Mouse (Mus musculus) forebrain, embryonic 16.5 days (tissue): ENCODE measurements around the gene Kcnj16. TPM values are rescaled to one million over a fixed set of nuclear protein-coding genes. Genes with fewer than 3 reads are reported as not detected.

Source experiments
- ATAC-seq: fragments of 200-750 bp; cut with Nextera tagmentation; 2 replicates; pipeline ENCODE4 v1.8.0; 2017; ENCODE audit warnings: mild to moderate bottlenecking, moderate library complexity
- H3K27ac ChIP-seq: fragments of 300-500 bp; sonication (generic); 2 replicates; pipeline ENCODE4 v1.5.1; 2014; ENCODE audit warnings: low read length, control low read depth
- H3K27me3 ChIP-seq: fragments of 300-500 bp; sonication (generic); replicated peaks from 2 replicates; pipeline ENCODE4 v1.6.1; 2014; ENCODE audit warnings: low read length; ENCODE audit not compliant: control insufficient read depth, insufficient read depth
- H3K36me3 ChIP-seq: fragments of 300-500 bp; sonication (generic); 2 replicates; pipeline ENCODE4 v1.6.1; 2014; ENCODE audit not compliant: control insufficient read depth, insufficient read depth
- H3K4me1 ChIP-seq: fragments of 300-500 bp; sonication (generic); replicated peaks from 2 replicates; pipeline ENCODE4 v1.6.1; 2014; ENCODE audit warnings: low read length; ENCODE audit not compliant: control insufficient read depth, insufficient read depth
- H3K4me2 ChIP-seq: fragments of 300-500 bp; sonication (generic); 2 replicates; pipeline ENCODE4 v1.6.1; 2014; ENCODE audit warnings: mild to moderate bottlenecking, low read length, control low read depth
- H3K4me3 ChIP-seq: fragments of 300-500 bp; sonication (generic); replicated peaks from 2 replicates; pipeline ENCODE4 v1.5.1; 2014; ENCODE audit warnings: mild to moderate bottlenecking, low read length, control low read depth
- H3K9ac ChIP-seq: fragments of 300-500 bp; sonication (generic); replicated peaks from 2 replicates; pipeline ENCODE4 v1.6.1; 2014; ENCODE audit warnings: low read depth, low read length, control low read depth
- H3K9me3 ChIP-seq: fragments of 300-500 bp; sonication (generic); 2 replicates; pipeline ENCODE4 v1.6.1; 2016; ENCODE audit warnings: low read length; ENCODE audit not compliant: control insufficient read depth
- WGBS: fragments of 180-500 bp; shearing (Covaris S2); extraction: QIAGEN DNeasy Blood & Tissue Kit; methylation state at CpG from one replicate; pipeline ENCODE4 v1.1.7; 2014; 5-methylcytosine and 5-hydroxymethylcytosine counted together
- polyA plus RNA-seq: library from polyadenylated mRNA; unstranded; fragments of >200 nt; fragmentation: Nextera tagmentation; extraction: Ambion mirVana; gene quantifications from 2 replicates; pipeline ENCODE4 v1.2.1, GENCODE M21; 2015

Kcnj16 gene
- polyA plus RNA-seq, 1 experiment from 2014 or later, result 0.61 TPM

- Histone ChIP-seq H3K27me3 (no peaks in the 10 kb centered on the region), H3K27ac (no peak overlapping the region), H3K4me2 (no peak overlapping the region), H3K9ac (no peak overlapping the region), H3K4me1 (no peaks in the 10 kb centered on the region), H3K9me3 (no peaks in the 10 kb centered on the region), H3K36me3 (no peaks in the 10 kb centered on the region), H3K4me3 (no peak overlapping the region)
- 69% methylated on average over 1 of the region's 1 CpGs for WGBS
- no peak for ATAC-seq
These were observed 17.7 kb downstream of the Kcnj16 start for GRCm38 (mm10) chr11:110985508-110985907.

GRCm38 (mm10) chr11:110985949-110986348, 18.1 kb downstream of the Kcnj16 start:
- 28% methylated on average over 3 of the region's 3 CpGs for WGBS
- Histone ChIP-seq H3K9ac (no peak overlapping the region), H3K27me3 (no peaks in the 10 kb centered on the region), H3K4me2 (no peak overlapping the region), H3K36me3 (no peaks in the 10 kb centered on the region), H3K9me3 (no peaks in the 10 kb centered on the region), H3K27ac (no peak overlapping the region), H3K4me1 (no peaks in the 10 kb centered on the region), H3K4me3 (no peak overlapping the region)
- no peak for ATAC-seq

- Histone ChIP-seq H3K36me3 (no peaks in the 10 kb centered on the region), H3K9ac (no peak overlapping the region), H3K27me3 (no peaks in the 10 kb centered on the region), H3K27ac (no peak overlapping the region), H3K9me3 (no peaks in the 10 kb centered on the region), H3K4me2 (no peak overlapping the region), H3K4me3 (no peak overlapping the region), H3K4me1 (no peaks in the 10 kb centered on the region)
- no peak for ATAC-seq
- 76% methylated on average over 4 of the region's 4 CpGs for WGBS
These were observed 25.8 kb downstream of the Kcnj16 start for GRCm38 (mm10) chr11:110993616-110994015.

- Histone ChIP-seq H3K27ac (no peak overlapping the region), H3K27me3 (no peaks in the 10 kb centered on the region), H3K4me1 (no peaks in the 10 kb centered on the region), H3K9ac (no peak overlapping the region), H3K4me3 (no peak overlapping the region), H3K4me2 (no peak overlapping the region), H3K9me3 (no peaks in the 10 kb centered on the region), H3K36me3 (no peaks in the 10 kb centered on the region)
- 29% methylated on average over 9 of the region's 9 CpGs for WGBS
- no peak for ATAC-seq
These were observed 29.4 kb downstream of the Kcnj16 start for GRCm38 (mm10) chr11:110997211-110997610.

- H3K4me3 ChIP-seq, result no peak overlapping the region
- no peak overlapping the region for H3K4me2 ChIP-seq
- no peak overlapping the region for H3K27ac ChIP-seq
- H3K9me3 ChIP-seq, result no peaks in the 10 kb centered on the region
- H3K9ac ChIP-seq, result no peak overlapping the region
- no peaks in the 10 kb centered on the region for H3K36me3 ChIP-seq
- 80% methylated on average over 3 of the region's 3 CpGs for WGBS
- no peak for ATAC-seq
- H3K4me1 ChIP-seq, result no peaks in the 10 kb centered on the region
- no peaks in the 10 kb centered on the region for H3K27me3 ChIP-seq
These were observed 37.3 kb downstream of the Kcnj16 start for GRCm38 (mm10) chr11:111005103-111005502.

GRCm38 (mm10) chr11:111009471-111009870, 41.6 kb downstream of the Kcnj16 start:
- H3K9me3 ChIP-seq, result no peaks in the 10 kb centered on the region
- H3K36me3 ChIP-seq, result no peaks in the 10 kb centered on the region
- H3K4me3 ChIP-seq, result no peak overlapping the region
- no peak for ATAC-seq
- H3K27me3 ChIP-seq, result no peaks in the 10 kb centered on the region
- H3K9ac ChIP-seq, result no peak overlapping the region
- no peaks in the 10 kb centered on the region for H3K4me1 ChIP-seq
- no peak overlapping the region for H3K27ac ChIP-seq
- 84% methylated on average over 3 of the region's 3 CpGs for WGBS
- no peak overlapping the region for H3K4me2 ChIP-seq

- WGBS, result 89% methylated on average over 3 of the region's 3 CpGs
These were observed 48.4 kb downstream of the Kcnj16 start for GRCm38 (mm10) chr11:111016206-111016605.

GRCm38 (mm10) chr11:111020211-111020610, 52.4 kb downstream of the Kcnj16 start:
- 27% methylated on average over 2 of the region's 2 CpGs for WGBS

More at GRCm38 (mm10) chr11:111016206-111016605, 48.4 kb downstream of the Kcnj16 start:
- Histone ChIP-seq H3K27me3 (no peaks in the 10 kb centered on the region), H3K27ac (no peak overlapping the region), H3K9me3 (no peaks in the 10 kb centered on the region), H3K4me2 (no peak overlapping the region), H3K4me3 (no peak overlapping the region), H3K9ac (no peak overlapping the region), H3K36me3 (no peaks in the 10 kb centered on the region), H3K4me1 (no peaks in the 10 kb centered on the region)
- ATAC-seq, result no peak

GRCm38 (mm10) chr11:111022681-111023281, 54.9 kb downstream of the Kcnj16 start:
- no peaks in the 10 kb centered on the region for H3K27me3 ChIP-seq
- H3K9ac ChIP-seq, result no peak overlapping the region
- H3K4me2 ChIP-seq, result no peak overlapping the region
- H3K4me1 ChIP-seq, result no peaks in the 10 kb centered on the region
- no peaks in the 10 kb centered on the region for H3K36me3 ChIP-seq
- H3K27ac ChIP-seq, result no peak overlapping the region
- no peak overlapping the region for H3K4me3 ChIP-seq
- no peak for ATAC-seq
- WGBS, result 24% methylated on average over 8 of the region's 8 CpGs
- H3K9me3 ChIP-seq, result no peaks in the 10 kb centered on the region

More at GRCm38 (mm10) chr11:111020211-111020610, 52.4 kb downstream of the Kcnj16 start:
- H3K9ac ChIP-seq, result no peak overlapping the region
- no peak overlapping the region for H3K4me2 ChIP-seq
- no peak overlapping the region for H3K27ac ChIP-seq
- H3K4me1 ChIP-seq, result no peaks in the 10 kb centered on the region
- no peak for ATAC-seq
- H3K27me3 ChIP-seq, result no peaks in the 10 kb centered on the region
- H3K4me3 ChIP-seq, result no peak overlapping the region
- no peaks in the 10 kb centered on the region for H3K9me3 ChIP-seq
- no peaks in the 10 kb centered on the region for H3K36me3 ChIP-seq

GRCm38 (mm10) chr11:111042175-111042574, 74.3 kb downstream of the Kcnj16 start:
- Histone ChIP-seq H3K27ac (no peak overlapping the region), H3K4me3 (no peak overlapping the region), H3K9ac (no peak overlapping the region), H3K9me3 (no peaks in the 10 kb centered on the region), H3K27me3 (no peaks in the 10 kb centered on the region), H3K36me3 (no peaks in the 10 kb centered on the region), H3K4me2 (no peak overlapping the region), H3K4me1 (no peaks in the 10 kb centered on the region)
- 53% methylated on average over 5 of the region's 5 CpGs for WGBS
- no peak for ATAC-seq
